In genomic region chr6:22025584-22026357, GRCm38 (mm10) we compare ENCODE assay signal across 9 mouse cellular contexts. TPM values are rescaled to one million over a fixed set of nuclear protein-coding genes. Genes with fewer than 3 reads are reported as not detected.
DNase-seq lines count a peak whose midpoint lies in the region; ATAC-seq and TF ChIP-seq lines count a peak whose summit lies in the region.
"Had no signal": no experiment of that assay in that cellular context is flagged by ENCODE, and none has a peak within 500 bp of the region (broad histone marks: within the 10 kb centered on the region; RNA-seq: fewer than 3 reads in every experiment).

No protein-coding gene starts in this region.

- WGBS in kidney, adult 2 months, result 15% methylated on average over 17 of the region's 17 CpGs
- WGBS in embryonic facial prominence, embryonic 15.5 days, result 5% methylated on average over 17 of the region's 17 CpGs
- WGBS in kidney, postnatal 0 days, result 7% methylated on average over 17 of the region's 17 CpGs
- WGBS in neural tube, embryonic 11.5 days, result 8% methylated on average over 16 of the region's 17 CpGs

- peak overlapping the region; percentile 41 for H3K4me2 ChIP-seq in embryonic facial prominence, embryonic 15.5 days (replicated peaks)
- H3K4me2 ChIP-seq in kidney, postnatal 0 days (ENCODE audit: low read length), result peak overlapping the region; percentile 62
- peak overlapping the region; percentile 24 for H3K4me2 ChIP-seq in neural tube, embryonic 11.5 days (ENCODE audit: low read depth)

- TF ChIP-seq POLR2A in kidney, adult 2 months (IDR thresholded peaks at IDR 0.05; ENCODE audit: low read depth, low read length), result no peak

- ATAC-seq in embryonic facial prominence, embryonic 15.5 days (ENCODE audit: insufficient number of reproducible peaks, low FRiP score, low TSS enrichment, low read depth), result peak; percentile 29; the same call in 1 of the 2 replicates
- ATAC-seq in kidney, postnatal 0 days (replicated peaks; ENCODE audit: low FRiP score, low read depth), result peak; percentile 52
- 0 out of 2 replicates have a peak, but pooled peaks have one; percentile 53 for ATAC-seq in neural tube, embryonic 11.5 days (ENCODE audit: insufficient read depth, low FRiP score, low TSS enrichment)

- H3K27me3 ChIP-seq in kidney, adult 2 months (replicated peaks; ENCODE audit: control insufficient read depth, insufficient read depth, low read length), result no peaks in the 10 kb centered on the region
- H3K27me3 ChIP-seq in embryonic facial prominence, embryonic 15.5 days, result no peaks in the 10 kb centered on the region
- no peaks in the 10 kb centered on the region for H3K27me3 ChIP-seq in kidney, postnatal 0 days (ENCODE audit: insufficient read depth, low read length)
- no peaks in the 10 kb centered on the region for H3K27me3 ChIP-seq in neural tube, embryonic 11.5 days (ENCODE audit: control insufficient read depth, insufficient read depth, low read length)

- H3K9ac ChIP-seq in embryonic facial prominence, embryonic 15.5 days, result no peak overlapping the region
- 0 out of 2 replicates have a peak overlapping the region, but pooled peaks have one; percentile 35 for H3K9ac ChIP-seq in kidney, postnatal 0 days (ENCODE audit: low read depth, low read length)
- no peak overlapping the region for H3K9ac ChIP-seq in neural tube, embryonic 11.5 days (ENCODE audit: low read length)

- no peak for TF ChIP-seq CTCF in kidney, adult 2 months (conservative IDR thresholded peaks at IDR 0.05; ENCODE audit: insufficient read depth, insufficient read length, low read depth, low read length)
- TF ChIP-seq CTCF in kidney, postnatal 0 days (IDR thresholded peaks at IDR 0.05; ENCODE audit: low read depth), result no peak

- peak overlapping the region; percentile 16; the same call in 1 of the 2 replicates for H3K27ac ChIP-seq in kidney, adult 2 months (ENCODE audit: insufficient read depth, low read depth, low read length)
- H3K27ac ChIP-seq in embryonic facial prominence, embryonic 15.5 days (replicated peaks), result peak overlapping the region; percentile 87
- H3K27ac ChIP-seq in kidney, postnatal 0 days, result peak overlapping the region; percentile 82
- H3K27ac ChIP-seq in neural tube, embryonic 11.5 days (ENCODE audit: low read depth, low read length), result no peak overlapping the region

- peak; percentile 47 for DNase-seq in kidney, adult 2 months
- DNase-seq in kidney, postnatal 4 days, result no peak
- no peak for DNase-seq in kidney, postnatal 0 days (ENCODE audit: low spot score)
- DNase-seq in neural tube, embryonic 11.5 days (ENCODE audit: low spot score), result peak; percentile 41
- no peak for DNase-seq in adrenal gland, adult 2 months
- no peak for DNase-seq in spleen, adult 18-20 months
- DNase-seq in layer of hippocampus, postnatal 10 days (ENCODE audit: low spot score in 2 of 2), result no peak
- DNase-seq: gastrocnemius, postnatal 36 days had no signal

- no peaks in the 10 kb centered on the region for H3K36me3 ChIP-seq in kidney, adult 2 months (ENCODE audit: control insufficient read depth, insufficient read depth, low read length)
- no peaks in the 10 kb centered on the region for H3K36me3 ChIP-seq in embryonic facial prominence, embryonic 15.5 days
- H3K36me3 ChIP-seq in kidney, postnatal 0 days (ENCODE audit: insufficient read depth, low read length), result no peaks in the 10 kb centered on the region
- no peaks in the 10 kb centered on the region for H3K36me3 ChIP-seq in neural tube, embryonic 11.5 days (ENCODE audit: control insufficient read depth, insufficient read depth, low read length)

- no peaks in the 10 kb centered on the region for H3K9me3 ChIP-seq in embryonic facial prominence, embryonic 15.5 days (replicated peaks)
- H3K9me3 ChIP-seq in kidney, postnatal 0 days (replicated peaks; ENCODE audit: low read length), result no peaks in the 10 kb centered on the region
- no peaks in the 10 kb centered on the region for H3K9me3 ChIP-seq in neural tube, embryonic 11.5 days (ENCODE audit: control insufficient read depth, low read length)

- H3K4me3 ChIP-seq in kidney, adult 2 months (ENCODE audit: insufficient read depth, low read depth, low read length), result no peak overlapping the region
- H3K4me3 ChIP-seq in embryonic facial prominence, embryonic 15.5 days (replicated peaks), result peak overlapping the region; percentile 28
- H3K4me3 ChIP-seq in kidney, postnatal 0 days (replicated peaks; ENCODE audit: low read depth, low read length), result peak overlapping the region; percentile 16; the same call in 1 of the 2 replicates
- no peak overlapping the region for H3K4me3 ChIP-seq in neural tube, embryonic 11.5 days (ENCODE audit: low read depth, low read length)

- H3K4me1 ChIP-seq in kidney, adult 2 months (ENCODE audit: control insufficient read depth, insufficient read depth, low read length), result no peaks in the 10 kb centered on the region
- H3K4me1 ChIP-seq in embryonic facial prominence, embryonic 15.5 days, result peaks cover 12% of the 10 kb centered on the region
- no peaks in the 10 kb centered on the region for H3K4me1 ChIP-seq in kidney, postnatal 0 days (replicated peaks; ENCODE audit: insufficient read depth, low read length)
- no peaks in the 10 kb centered on the region for H3K4me1 ChIP-seq in neural tube, embryonic 11.5 days (ENCODE audit: control insufficient read depth, insufficient read depth, low read length)

RNA-seq across cellular contexts. Expression of gene Cped1, which starts 40.1 kb away (rescaled TPM):
- polyA plus RNA-seq in kidney, adult 2 months (2012; rRNA removed), result 5.9 and 6.2 TPM in 2 replicates
- polyA plus RNA-seq in embryonic facial prominence, embryonic 15.5 days (2015; fragmentation: Nextera tagmentation; extraction: Ambion mirVana), result 28.5 and 30.3 TPM in 2 replicates
- 22.3 and 23.0 TPM in 2 replicates for polyA plus RNA-seq in kidney, postnatal 0 days (2015; fragmentation: Nextera tagmentation; extraction: Ambion mirVana)
- 10.1 and 10.4 TPM in 2 replicates for polyA plus RNA-seq in neural tube, embryonic 11.5 days (2014; fragmentation: Nextera tagmentation; extraction: Ambion mirVana)
- total RNA-seq in adrenal gland, adult 2 months (2021), result 10 to 100 TPM; 38.2 to 51.7 TPM
- polyA plus RNA-seq in adrenal gland, adult 2 months (2012; rRNA removed), result 5.6 and 7.1 TPM in 2 replicates
- 1 to 10 TPM; 2.0 to 2.1 TPM for total RNA-seq in layer of hippocampus, postnatal 10 days (2021)

Comparison
In these comparisons a context has a peak if more than half of its experiments do, and no peak if none do; other contexts are left out.
1. DNase-seq: peak in kidney, adult 2 months (single experiment) and neural tube, embryonic 11.5 days (single experiment); none in kidney, postnatal 4 days (0 of 2), kidney, postnatal 0 days (single experiment), adrenal gland, adult 2 months (single experiment), spleen, adult 18-20 months (0 of 2) and layer of hippocampus, postnatal 10 days (0 of 2).
2. H3K4me3 ChIP-seq: peak in embryonic facial prominence, embryonic 15.5 days (single experiment) and kidney, postnatal 0 days (single experiment); none in kidney, adult 2 months (single experiment) and neural tube, embryonic 11.5 days (single experiment).
3. Peak in every context shown above with its lines, with median percentiles within 50 percentile points of each other: ATAC-seq and H3K4me2 ChIP-seq.